Mouse (Mus musculus): ENCODE measurements around the gene Eme2.

GRCm38 (mm10) chr17:24874989-24875388, 19.9 kb downstream of the Eme2 start:
- TF ChIP-seq CTCF (IDR thresholded peaks at IDR 0.05; ENCODE audit: low read depth, low read length), result no peak
- TF ChIP-seq POLR2A (IDR thresholded peaks at IDR 0.05; ENCODE audit: extremely low read depth, insufficient read depth, low read length), result no peak
